Mouse (Mus musculus) testis, adult 2 months (tissue): ENCODE data around the gene Ntmt1.

ENCODE experiments used
- CTCF ChIP-seq: fragments of 200-500 bp; IDR thresholded peaks from 2 replicates; pipeline ENCODE4 v1.5.1; 2012; ENCODE audit warnings: low read depth, mild to moderate bottlenecking, inconsistent platforms, low read length, moderate library complexity; ENCODE audit not compliant: control insufficient read depth, insufficient read depth, insufficient replicate concordance
- POLR2A ChIP-seq: fragments of 200-500 bp; IDR thresholded peaks from 2 replicates; pipeline ENCODE4 v1.6.1; 2012; ENCODE audit warnings: low read depth, mild to moderate bottlenecking, inconsistent platforms, low read length, moderate library complexity; ENCODE audit not compliant: control insufficient read depth

DNA sequence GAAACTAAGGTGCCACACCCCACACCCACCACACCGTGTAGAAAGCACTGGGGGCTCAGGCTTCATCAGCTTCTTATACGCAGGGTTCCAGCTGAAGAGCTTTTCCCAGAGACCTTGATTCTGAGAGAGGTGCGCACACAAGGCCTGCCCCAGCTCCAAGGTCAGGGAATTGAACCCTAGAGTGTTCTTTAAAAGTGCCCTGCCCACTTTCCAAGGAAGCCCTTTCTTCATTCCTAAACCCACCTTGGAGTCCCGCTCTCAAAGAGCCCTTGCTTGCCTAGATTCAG lies 48.6 kb upstream of the Ntmt1 start:
- TF ChIP-seq CTCF, result no peak
- TF ChIP-seq POLR2A, result no peak
